Mouse (Mus musculus): ENCODE results near the gene Dtx4. TPM values are rescaled to one million over a fixed set of nuclear protein-coding genes. Genes with fewer than 3 reads are reported as not detected.

The Dtx4 gene
- total RNA-seq, 2 experiments from 2014 or later, result 14.7 to 30.5 TPM

DNA sequence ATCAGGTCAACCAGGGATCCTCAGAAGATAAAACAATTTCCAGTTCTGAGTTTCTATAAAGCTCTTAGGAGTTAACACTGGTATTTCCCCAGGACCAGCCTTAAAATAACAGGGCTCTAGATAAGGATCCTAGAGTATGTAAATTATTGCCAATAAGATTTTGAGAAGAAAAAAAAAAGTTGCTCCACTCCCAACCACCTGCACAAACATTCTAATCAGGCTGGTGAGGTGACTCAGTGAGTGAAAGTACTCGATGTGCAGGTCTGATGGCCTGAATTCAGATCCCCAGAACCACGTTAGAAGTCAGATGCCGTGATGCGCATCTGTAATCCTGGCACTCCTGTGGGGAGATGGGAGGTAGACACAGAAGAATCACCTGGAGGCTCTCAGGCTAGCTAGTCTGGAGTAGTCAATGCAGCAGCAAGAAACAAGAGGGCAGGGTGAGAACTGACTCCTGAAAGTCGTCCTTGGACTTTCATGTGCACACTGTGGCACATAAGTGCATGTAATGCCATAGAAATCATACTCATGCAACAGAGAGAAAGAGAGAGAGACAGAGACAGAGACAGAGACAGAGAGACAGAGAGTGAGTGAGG lies 28.8 kb downstream of the Dtx4 start:
- no peak for DNase-seq (ENCODE audit: low spot score in 2 of 2)

DNA sequence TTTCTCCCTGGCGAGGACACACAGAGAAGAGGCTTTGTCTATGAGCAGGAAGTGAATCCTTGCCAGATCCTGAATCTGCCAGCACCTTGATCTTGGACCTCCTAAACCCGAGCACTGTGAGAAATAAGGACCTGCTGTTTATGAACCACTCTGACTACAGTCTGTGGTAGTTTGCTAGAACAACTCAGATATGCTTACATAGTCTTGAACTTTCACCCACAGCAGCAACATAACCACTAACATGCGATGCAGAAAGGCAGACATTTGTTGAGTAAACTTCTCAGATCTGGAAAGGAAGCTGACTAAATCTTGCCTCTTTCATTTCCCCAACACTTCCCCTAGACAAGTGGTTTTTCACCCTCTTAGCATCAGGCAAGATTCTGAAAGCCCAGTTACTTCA lies 29.4 kb downstream of the Dtx4 start:
- DNase-seq (ENCODE audit: low spot score in 2 of 2), result no peak

DNA sequence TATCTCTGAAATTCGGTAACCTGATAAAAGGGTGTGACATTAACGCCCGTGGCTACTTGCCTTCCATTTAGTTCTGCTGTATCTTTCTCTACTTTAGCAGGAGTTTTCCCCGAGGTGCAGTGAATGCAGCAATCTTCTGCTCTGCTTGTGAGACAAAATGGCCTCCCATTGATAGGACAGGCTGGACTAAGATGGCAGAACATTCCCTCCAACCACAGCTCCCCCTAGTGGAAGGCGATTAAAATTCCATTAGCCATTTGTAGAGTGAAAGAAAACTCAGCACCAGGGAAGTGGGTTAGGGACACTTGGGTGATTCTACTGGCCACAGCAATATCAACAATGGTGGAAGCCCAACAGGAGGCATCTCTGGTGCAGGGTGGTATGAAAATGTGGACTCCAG lies 33.8 kb downstream of the Dtx4 start:
- DNase-seq (ENCODE audit: low spot score in 2 of 2), result no peak

DNA sequence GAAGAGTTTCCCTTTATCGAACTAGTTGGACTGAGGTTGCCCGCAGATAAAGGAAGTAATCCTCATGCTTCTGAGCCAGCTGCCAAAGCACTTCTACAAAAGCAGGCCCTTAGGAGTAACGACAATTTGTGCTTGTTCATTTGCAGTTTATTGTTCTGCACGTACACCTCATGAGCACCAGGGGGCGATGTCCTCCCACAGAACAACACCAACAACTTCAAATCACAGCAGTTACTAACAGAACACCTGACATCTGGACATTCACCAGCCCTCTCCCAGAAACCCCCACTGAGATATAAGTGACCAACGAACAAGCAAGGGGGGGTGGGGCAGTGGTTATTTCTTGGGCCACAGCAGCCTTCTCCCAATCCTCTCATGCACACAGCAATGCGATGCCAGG lies 35.0 kb downstream of the Dtx4 start:
- DNase-seq (ENCODE audit: low spot score in 2 of 2), result peak; percentile 60 to 62

- no peak for DNase-seq (ENCODE audit: low spot score in 2 of 2)
Measured at GRCm38 (mm10) chr19:12465530-12466144, 35.6 kb downstream of the Dtx4 start.

- DNase-seq (ENCODE audit: low spot score in 2 of 2), result no peak
Measured at GRCm38 (mm10) chr19:12464674-12465073, 36.6 kb downstream of the Dtx4 start.

DNA sequence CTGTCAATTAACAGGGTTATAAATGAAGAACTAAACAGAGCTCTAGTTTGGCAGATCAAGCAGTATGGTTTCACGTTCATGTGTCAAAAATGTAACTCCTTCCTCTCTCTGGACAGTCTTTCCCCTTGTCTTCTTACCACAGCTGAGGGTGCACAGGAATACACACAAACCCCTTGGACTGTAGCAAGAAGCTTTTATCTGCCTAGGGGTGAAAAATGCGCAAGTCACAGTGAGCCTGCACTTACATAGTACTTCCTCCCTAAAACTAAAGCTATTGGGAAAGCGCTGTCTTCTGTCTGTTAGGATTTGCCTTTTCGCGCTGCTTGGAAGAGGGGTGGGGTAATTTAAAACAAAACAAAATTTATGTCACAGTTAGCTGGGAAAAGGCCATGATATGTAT lies 37.1 kb downstream of the Dtx4 start:
- DNase-seq (ENCODE audit: low spot score in 2 of 2), result no peak

- no peak for DNase-seq (ENCODE audit: low spot score in 2 of 2)
Measured at GRCm38 (mm10) chr19:12463722-12464035, 37.6 kb downstream of the Dtx4 start.

GRCm38 (mm10) chr19:12462851-12463721 lies 38.2 kb downstream of the Dtx4 start:
- DNase-seq (ENCODE audit: low spot score in 2 of 2), result no peak

- no peak for DNase-seq (ENCODE audit: low spot score in 2 of 2)
Measured at GRCm38 (mm10) chr19:12460282-12461249, 40.7 kb downstream of the Dtx4 start, which contains the start of gene Mpeg1. TSS of gene Mpeg1 (plus strand) at chr19:12460779.

DNA sequence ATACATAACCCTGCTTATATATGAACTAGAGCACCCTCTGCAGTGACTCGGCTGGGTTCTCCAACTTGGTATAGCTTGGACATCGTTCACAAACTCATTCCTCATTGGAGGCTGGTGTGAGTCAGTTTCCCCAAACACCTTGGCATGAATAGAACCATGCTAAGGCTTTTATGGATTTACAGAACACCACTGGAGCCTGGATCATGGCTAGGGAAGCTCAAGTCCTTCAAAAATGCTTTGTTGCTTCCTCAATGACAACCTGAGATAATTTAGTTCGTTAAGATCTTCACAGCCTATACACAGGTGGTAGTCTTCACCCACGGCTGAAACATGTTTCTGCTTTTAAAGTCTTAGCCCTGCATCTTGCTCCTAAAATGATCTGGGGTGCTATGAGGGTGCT lies 41.7 kb downstream of the Dtx4 start:
- DNase-seq (ENCODE audit: low spot score in 2 of 2), result no peak

DNA sequence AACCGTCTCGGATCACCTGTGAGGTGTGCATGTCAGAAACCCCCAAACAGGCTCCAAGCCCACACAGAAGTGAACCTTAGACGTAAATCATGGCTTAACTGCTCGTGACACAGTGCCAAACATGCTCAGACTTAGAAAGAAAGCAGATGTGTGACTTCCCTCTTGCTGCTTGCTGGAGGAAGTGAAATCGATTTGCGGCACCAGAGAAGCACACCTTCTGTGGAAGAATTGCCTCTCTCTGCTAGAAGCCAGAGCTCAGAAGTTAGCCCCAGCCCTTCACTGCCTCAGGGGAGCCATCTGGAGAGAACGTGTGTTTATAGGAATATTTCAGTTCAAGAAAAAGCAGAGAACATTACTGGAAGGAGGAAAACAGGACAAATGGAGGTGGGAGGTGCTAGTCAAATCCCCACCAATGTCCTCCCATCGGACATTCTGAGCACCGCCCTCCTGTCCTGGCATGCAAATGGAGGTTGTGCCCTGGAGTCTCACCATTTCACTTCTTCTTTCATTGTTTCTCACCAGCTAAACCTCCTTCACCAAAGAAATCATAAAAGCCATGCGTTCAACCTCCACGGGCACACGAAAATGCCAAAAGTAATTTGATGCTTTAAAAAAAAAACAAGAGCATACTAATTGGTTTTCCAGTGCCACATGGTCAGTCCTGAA lies 43.7 kb downstream of the Dtx4 start:
- no peak for DNase-seq (ENCODE audit: low spot score in 2 of 2)

DNA sequence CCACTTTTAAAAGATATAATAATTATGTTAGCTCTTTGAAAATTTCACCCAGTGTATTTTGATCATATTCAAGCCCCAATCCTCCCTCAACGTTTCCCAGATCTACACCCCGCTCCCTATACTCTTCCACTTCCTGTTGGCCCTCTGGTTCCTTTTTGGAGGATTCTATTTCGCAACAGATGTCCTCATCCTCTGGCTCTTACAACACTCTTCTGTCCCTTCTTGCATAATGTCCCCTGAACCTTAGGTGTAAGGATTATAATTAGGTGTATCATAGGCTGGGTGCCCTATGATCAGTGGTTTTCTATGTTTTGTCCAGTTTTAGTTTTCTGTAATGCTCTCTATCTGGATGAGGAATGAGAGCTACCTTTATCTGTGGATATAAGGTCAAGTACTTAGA lies 56.2 kb downstream of the Dtx4 start:
- DNase-seq (ENCODE audit: low spot score in 2 of 2), result no peak

GRCm38 (mm10) chr19:12442560-12442959 lies 58.7 kb downstream of the Dtx4 start:
- no peak for DNase-seq (ENCODE audit: low spot score in 2 of 2)

GRCm38 (mm10) chr19:12440103-12440725 lies 61.0 kb downstream of the Dtx4 start:
- DNase-seq (ENCODE audit: low spot score in 2 of 2), result no peak

- DNase-seq (ENCODE audit: low spot score in 2 of 2), result no peak
Measured at GRCm38 (mm10) chr19:12439581-12439980, 61.7 kb downstream of the Dtx4 start.

GRCm38 (mm10) chr19:12435750-12436524 lies 65.3 kb downstream of the Dtx4 start:
- no peak for DNase-seq (ENCODE audit: low spot score in 2 of 2)

DNA sequence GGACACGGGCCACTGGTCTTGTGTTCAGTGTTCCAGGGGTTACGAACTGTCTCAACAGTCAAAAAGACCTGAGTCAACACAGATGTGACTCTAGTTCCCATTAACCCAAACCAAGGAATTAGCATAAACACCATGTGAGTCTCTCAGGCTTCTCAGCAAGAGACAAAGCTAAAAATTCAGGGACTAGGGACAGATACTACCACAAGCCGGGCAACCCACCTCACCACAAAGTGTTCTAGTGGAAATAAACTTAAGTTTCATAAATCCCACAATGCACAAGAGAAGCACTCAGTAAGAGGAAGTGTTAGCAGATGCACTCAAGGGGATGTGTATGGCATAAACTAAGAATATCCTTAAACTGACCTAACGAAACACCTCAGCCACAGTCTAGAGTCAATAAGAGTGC lies 66.2 kb downstream of the Dtx4 start:
- DNase-seq (ENCODE audit: low spot score in 2 of 2), result no peak

DNA sequence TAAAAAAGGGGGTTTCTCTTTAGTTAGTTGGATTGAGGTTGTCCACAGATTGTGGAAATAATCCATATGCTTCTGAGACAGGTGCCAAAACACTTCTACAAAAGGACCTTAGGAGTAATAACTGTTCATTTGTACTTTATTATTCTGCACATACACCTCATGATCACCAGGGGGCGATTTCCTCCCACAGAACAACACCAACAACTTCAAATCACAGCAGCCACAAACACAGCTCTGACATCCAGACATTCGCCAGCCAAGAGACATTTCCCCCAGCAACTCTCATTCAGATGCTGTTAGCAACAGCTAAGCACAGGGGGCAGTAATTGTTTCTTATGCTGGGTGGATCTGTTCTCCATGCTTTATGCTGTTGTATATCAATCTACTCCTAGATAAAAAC lies 68.2 kb downstream of the Dtx4 start:
- peak; percentile 14 to 22 for DNase-seq (ENCODE audit: low spot score in 2 of 2)

Data from adrenal gland, adult 18-20 months (tissue).